ENCODE assay signal across 8 mouse cellular contexts in the genomic region with DNA sequence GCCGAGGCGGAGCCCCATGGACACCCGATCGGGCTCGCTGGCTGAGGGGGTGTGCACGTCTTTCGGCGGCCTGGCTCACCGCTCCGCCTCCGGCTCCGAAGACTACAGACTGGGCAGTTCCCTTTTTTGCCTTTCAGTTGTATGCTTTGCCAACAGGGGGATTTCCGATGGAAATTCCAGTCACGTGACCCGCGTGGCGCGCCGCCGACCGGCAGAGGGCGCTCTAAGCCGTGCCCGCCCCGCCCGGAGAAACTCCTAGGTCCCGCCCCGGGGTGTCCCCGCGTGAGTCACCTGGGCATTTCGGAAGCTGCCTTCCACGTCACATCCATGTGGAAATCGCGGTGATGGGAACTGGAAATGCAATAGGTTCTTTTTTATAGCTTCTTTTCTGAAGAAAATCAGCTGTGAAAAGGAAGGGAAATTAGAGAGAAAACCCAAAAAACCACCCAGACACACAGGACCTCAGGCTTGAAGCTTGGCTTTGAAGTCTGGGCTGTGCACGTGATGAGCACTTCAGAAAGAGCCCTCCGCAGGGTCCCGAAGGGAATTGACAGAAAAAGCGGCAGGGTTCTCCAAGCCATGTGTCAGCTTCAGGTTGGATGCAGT. TPM values are rescaled to one million over a fixed set of nuclear protein-coding genes. Genes with fewer than 3 reads are reported as not detected.
DNase-seq lines count a peak whose midpoint lies in the region; ATAC-seq and TF ChIP-seq lines count a peak whose summit lies in the region.

A gene (minus strand): TSS at position 401 of the 606 bp plus-strand sequence.

- H3K27me3 ChIP-seq in hindbrain, embryonic 10.5 days (ENCODE audit: insufficient read depth, poor library complexity, severe bottlenecking): peaks cover 21% of the 10 kb centered on the region
- no peaks in the 10 kb centered on the region for H3K27me3 ChIP-seq in lung, postnatal 0 days (replicated peaks; ENCODE audit: insufficient read depth, low read length)

- H3K4me3 ChIP-seq in hindbrain, embryonic 10.5 days: peak within 1 kb of the TSS; percentile 84
- peak within 1 kb of the TSS; percentile 94 for H3K4me3 ChIP-seq in lung, postnatal 0 days (ENCODE audit: low read depth, low read length)

- peaks cover 18% of the 10 kb centered on the region for H3K4me1 ChIP-seq in hindbrain, embryonic 10.5 days (replicated peaks)
- H3K4me1 ChIP-seq in lung, postnatal 0 days (ENCODE audit: insufficient read depth, low read depth, low read length): peaks cover 12% of the 10 kb centered on the region; the same call in 1 of the 2 replicates

- under 1% methylated on average over 38 of the region's 38 CpGs for WGBS in hindbrain, embryonic 10.5 days
- under 1% methylated on average over 37 of the region's 38 CpGs for WGBS in lung, postnatal 0 days

- no peaks in the 10 kb centered on the region for H3K36me3 ChIP-seq in hindbrain, embryonic 10.5 days
- no peaks in the 10 kb centered on the region for H3K36me3 ChIP-seq in lung, postnatal 0 days (ENCODE audit: insufficient read depth, low read length)

- no peaks in the 10 kb centered on the region for H3K9me3 ChIP-seq in hindbrain, embryonic 10.5 days
- H3K9me3 ChIP-seq in lung, postnatal 0 days (ENCODE audit: low read length): no peaks in the 10 kb centered on the region

- peak; percentile 99 for TF ChIP-seq CTCF in lung, postnatal 0 days (IDR thresholded peaks at IDR 0.05)

- peak within 1 kb of the TSS; percentile 94 for H3K4me2 ChIP-seq in lung, postnatal 0 days (replicated peaks; ENCODE audit: low read depth, low read length)

- peak; percentile 74 for DNase-seq in MEL-GATA-1-ER (ENCODE audit: extremely low read depth, low read depth)
- DNase-seq in cerebellum, adult 8-10 months: peak; percentile 97
- DNase-seq in hindbrain, embryonic 10.5 days (ENCODE audit: low spot score): peak; percentile 94
- peak; percentile 92 for DNase-seq in layer of hippocampus, adult 9-11 months
- peak; percentile 97 for DNase-seq in lung, postnatal 0 days (ENCODE audit: low spot score)
- peak; percentile 99 for DNase-seq in ovary, postnatal 14 days (ENCODE audit: low spot score)
- peak; percentile 98 for DNase-seq in thymus, postnatal 14 days

- peak within 1 kb of the TSS; percentile 92 for H3K27ac ChIP-seq in hindbrain, embryonic 10.5 days
- H3K27ac ChIP-seq in lung, postnatal 0 days (ENCODE audit: low read length): peak within 1 kb of the TSS; percentile 89

- peak; percentile 95 for ATAC-seq in frontal cortex, adult (ENCODE audit: low TSS enrichment)
- peak; percentile 93 for ATAC-seq in lung, postnatal 0 days

- TF ChIP-seq EP300 in lung, postnatal 0 days (IDR thresholded peaks at IDR 0.05): peak; percentile 86

- peak within 1 kb of the TSS; percentile 76 for H3K9ac ChIP-seq in lung, postnatal 0 days (replicated peaks; ENCODE audit: low read depth)

RNA-seq across cellular contexts. Expression of the gene that starts here (rescaled TPM):
- polyA plus RNA-seq in hindbrain, embryonic 10.5 days (2016; fragmentation: Nextera tagmentation; extraction: Ambion mirVana): 1.1 and 1.2 TPM in 2 replicates
- polyA plus RNA-seq in lung, postnatal 0 days (2015; fragmentation: Nextera tagmentation; extraction: Ambion mirVana): 4.9 and 9.5 TPM in 2 replicates

Comparison
In these comparisons a context has a peak if more than half of its experiments do, and no peak if none do; other contexts are left out.
1. Peak in every context shown above with its lines: DNase-seq, ATAC-seq, H3K4me3 ChIP-seq and H3K27ac ChIP-seq.